Mouse (Mus musculus): Measurements from ENCODE around the gene Gm10300. TPM values are rescaled to one million over a fixed set of nuclear protein-coding genes. Genes with fewer than 3 reads are reported as not detected.

Gene Gm10300
- polyA plus RNA-seq, 1 experiment from 2014 or later = not detected

Other genes with a start within 250 kb of the Gm10300 start
- 17.2 and 18.9 TPM in 2 replicates for gene Ptpru, start 236.4 kb upstream of the Gm10300 start, polyA plus RNA-seq (2015; fragmentation: Nextera tagmentation; extraction: Ambion mirVana)
- gene Mecr, start 231.2 kb upstream of the Gm10300 start, polyA plus RNA-seq (2015; fragmentation: Nextera tagmentation; extraction: Ambion mirVana) = 38.0 and 38.3 TPM in 2 replicates
- gene Srsf4, start 201.1 kb upstream of the Gm10300 start, polyA plus RNA-seq (2015; fragmentation: Nextera tagmentation; extraction: Ambion mirVana) = 134 and 140 TPM in 2 replicates
- not detected in 2 replicates for gene Tmem200b, start 152.9 kb upstream of the Gm10300 start, polyA plus RNA-seq (2015; fragmentation: Nextera tagmentation; extraction: Ambion mirVana)
- gene Epb41, start 624 bp downstream of the Gm10300 start, polyA plus RNA-seq (2015; fragmentation: Nextera tagmentation; extraction: Ambion mirVana) = 120 and 122 TPM in 2 replicates
- gene Oprd1, start 69.8 kb downstream of the Gm10300 start, polyA plus RNA-seq (2015; fragmentation: Nextera tagmentation; extraction: Ambion mirVana) = 0.09 and 0.24 TPM in 2 replicates
- gene Ythdf2, start 137.6 kb downstream of the Gm10300 start, polyA plus RNA-seq (2015; fragmentation: Nextera tagmentation; extraction: Ambion mirVana) = 146 and 149 TPM in 2 replicates
- 49.4 and 50.3 TPM in 2 replicates for gene Gmeb1, start 186.9 kb downstream of the Gm10300 start, polyA plus RNA-seq (2015; fragmentation: Nextera tagmentation; extraction: Ambion mirVana)
- 53.6 and 54.1 TPM in 2 replicates for gene Taf12, start 199.7 kb downstream of the Gm10300 start, polyA plus RNA-seq (2015; fragmentation: Nextera tagmentation; extraction: Ambion mirVana)
- gene Rab42, start 228.7 kb downstream of the Gm10300 start, polyA plus RNA-seq (2015; fragmentation: Nextera tagmentation; extraction: Ambion mirVana) = 0.58 and 0.92 TPM in 2 replicates